ENCODE assay signal across 8 mouse cellular contexts in the genomic region with DNA sequence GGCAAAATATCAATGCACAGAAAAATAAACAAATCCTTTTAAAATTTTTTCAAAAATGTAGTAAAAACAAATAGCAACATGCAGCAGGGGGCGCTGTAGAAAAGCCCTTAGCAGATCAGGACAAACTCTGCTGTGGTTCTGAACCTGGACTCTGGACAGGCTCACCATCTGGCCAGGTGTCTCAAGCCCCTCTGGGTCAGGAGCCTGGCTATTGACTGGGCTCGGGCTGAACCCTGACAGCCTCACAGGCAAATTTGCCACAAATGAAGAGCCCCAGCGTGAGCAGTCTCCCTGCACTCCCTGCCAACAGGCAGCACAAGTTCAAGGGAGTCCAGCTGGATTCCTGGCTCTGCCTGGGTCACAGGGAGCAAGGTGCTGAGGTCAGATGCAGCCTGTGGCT. TPM values are rescaled to one million over a fixed set of nuclear protein-coding genes. Genes with fewer than 3 reads are reported as not detected.
DNase-seq lines count a peak whose midpoint lies in the region; ATAC-seq lines count a peak whose summit lies in the region.

No protein-coding gene starts in this region.

- WGBS in forebrain, embryonic 14.5 days = 23% methylated on average over 3 of the region's 3 CpGs
- WGBS in forebrain, embryonic 13.5 days = 19% methylated on average over 3 of the region's 3 CpGs

- no peak overlapping the region for H3K4me2 ChIP-seq in forebrain, embryonic 14.5 days (ENCODE audit: low read length)
- no peak overlapping the region for H3K4me2 ChIP-seq in forebrain, embryonic 13.5 days

- no peak overlapping the region for H3K4me3 ChIP-seq in forebrain, embryonic 14.5 days (ENCODE audit: low read depth, low read length)
- H3K4me3 ChIP-seq in forebrain, embryonic 13.5 days = no peak overlapping the region

- H3K36me3 ChIP-seq in forebrain, embryonic 14.5 days (ENCODE audit: control insufficient read depth, insufficient read depth, low read length) = no peaks in the 10 kb centered on the region
- no peaks in the 10 kb centered on the region for H3K36me3 ChIP-seq in forebrain, embryonic 13.5 days (ENCODE audit: poor library complexity, severe bottlenecking)

- no peaks in the 10 kb centered on the region for H3K4me1 ChIP-seq in forebrain, embryonic 14.5 days (ENCODE audit: control insufficient read depth, insufficient read depth, low read length)
- H3K4me1 ChIP-seq in forebrain, embryonic 13.5 days = peaks cover 10% of the 10 kb centered on the region

- no peak for ATAC-seq in forebrain, embryonic 14.5 days
- no peak for ATAC-seq in forebrain, embryonic 13.5 days
- no peak for ATAC-seq in activated CD4-positive, CD25-positive, alpha-beta regulatory T cell, adult 4 months

- H3K9ac ChIP-seq in forebrain, embryonic 14.5 days (ENCODE audit: low read length) = no peak overlapping the region
- no peak overlapping the region for H3K9ac ChIP-seq in forebrain, embryonic 13.5 days

- H3K27me3 ChIP-seq in forebrain, embryonic 14.5 days (replicated peaks; ENCODE audit: control insufficient read depth, insufficient read depth, low read length) = no peaks in the 10 kb centered on the region
- H3K27me3 ChIP-seq in forebrain, embryonic 13.5 days = 0 out of 2 replicates have a peak, but pooled peaks cover under 1% of the 10 kb centered on the region

- DNase-seq in forebrain, embryonic 14.5 days (ENCODE audit: low spot score) = peak; percentile 34
- peak; percentile 44 for DNase-seq in ovary, postnatal 36 days (ENCODE audit: low spot score)
- no peak for DNase-seq in ovary, adult 18-20 months (ENCODE audit: low spot score)
- DNase-seq in cerebellum, adult 8-10 months = peak; percentile 59
- peak; percentile 73 for DNase-seq in kidney, adult 9 months
- peak; percentile 30 to 56 for DNase-seq in lung, postnatal 4 days

- H3K27ac ChIP-seq in forebrain, embryonic 14.5 days (ENCODE audit: low read depth, low read length) = no peak overlapping the region
- H3K27ac ChIP-seq in forebrain, embryonic 13.5 days = no peak overlapping the region

- no peaks in the 10 kb centered on the region for H3K9me3 ChIP-seq in forebrain, embryonic 14.5 days (replicated peaks; ENCODE audit: control insufficient read depth, low read length)
- no peaks in the 10 kb centered on the region for H3K9me3 ChIP-seq in forebrain, embryonic 13.5 days (replicated peaks)

RNA-seq across cellular contexts. Expression of gene Anxa4, which starts 20.0 kb away (rescaled TPM):
- 6.5 and 7.2 TPM in 2 replicates for polyA plus RNA-seq in forebrain, embryonic 14.5 days (2014; fragmentation: Nextera tagmentation; extraction: Ambion mirVana)
- polyA plus RNA-seq in forebrain, embryonic 13.5 days (2015; fragmentation: Nextera tagmentation; extraction: Ambion mirVana) = 2.9 and 3.2 TPM in 2 replicates
- polyA plus RNA-seq in activated CD4-positive, CD25-positive, alpha-beta regulatory T cell, adult 4 months (2017; shearing (Covaris generic)) = 10 to 100 TPM; 25.2 to 29.7 TPM

RNA-seq across cellular contexts. Expression of gene Aak1, which starts 36.0 kb away (rescaled TPM):
- 23.5 and 30.9 TPM in 2 replicates for polyA plus RNA-seq in forebrain, embryonic 14.5 days (2014; fragmentation: Nextera tagmentation; extraction: Ambion mirVana)
- polyA plus RNA-seq in forebrain, embryonic 13.5 days (2015; fragmentation: Nextera tagmentation; extraction: Ambion mirVana) = 21.3 and 24.3 TPM in 2 replicates
- 10 to 100 TPM; 20.8 to 23.4 TPM for polyA plus RNA-seq in activated CD4-positive, CD25-positive, alpha-beta regulatory T cell, adult 4 months (2017; shearing (Covaris generic))
